Mouse (Mus musculus): ENCODE data around the gene Prr15.

Gene Prr15

DNA sequence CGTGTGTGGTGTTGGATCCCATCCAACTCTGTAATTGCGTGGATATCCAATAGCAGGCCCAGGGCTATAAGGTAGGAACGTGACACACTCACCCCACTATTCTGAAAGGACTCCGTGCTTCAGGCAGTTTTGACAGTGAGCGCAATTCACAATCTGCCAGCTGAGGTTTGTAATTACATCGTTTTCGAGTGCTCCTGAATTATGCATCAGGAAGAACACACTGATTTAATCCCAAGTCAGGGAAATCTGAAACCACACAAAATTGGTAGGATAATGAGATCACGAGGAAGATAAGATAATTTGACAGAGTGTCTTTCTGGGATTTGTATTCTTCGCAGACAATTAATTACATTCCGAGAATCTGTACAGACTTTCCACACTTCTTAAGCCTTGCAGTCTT is 6.1 kb downstream of the Prr15 start:
- DNase-seq (ENCODE audit: low spot score in 2 of 2) = no peak

DNA sequence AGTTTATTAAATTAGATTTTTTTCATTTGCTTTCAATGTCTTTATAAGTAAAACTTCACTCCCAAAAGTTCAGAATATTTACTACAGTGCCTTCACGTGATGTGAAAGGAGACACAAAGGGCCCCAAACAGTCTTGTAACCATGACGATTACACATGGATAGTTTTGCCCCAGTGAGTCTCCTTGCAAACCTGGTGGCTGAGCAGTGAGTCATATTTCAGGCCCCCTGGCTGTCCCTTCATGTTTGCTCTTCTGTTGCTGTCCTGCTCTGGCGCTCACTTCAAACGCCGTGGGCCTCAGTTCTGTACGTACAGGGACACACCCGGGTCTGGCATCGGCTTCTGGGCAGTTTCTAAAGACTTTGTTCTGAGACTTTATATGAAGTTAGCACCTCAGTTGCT is 6.6 kb downstream of the Prr15 start:
- no peak for DNase-seq (ENCODE audit: low spot score in 2 of 2)

DNA sequence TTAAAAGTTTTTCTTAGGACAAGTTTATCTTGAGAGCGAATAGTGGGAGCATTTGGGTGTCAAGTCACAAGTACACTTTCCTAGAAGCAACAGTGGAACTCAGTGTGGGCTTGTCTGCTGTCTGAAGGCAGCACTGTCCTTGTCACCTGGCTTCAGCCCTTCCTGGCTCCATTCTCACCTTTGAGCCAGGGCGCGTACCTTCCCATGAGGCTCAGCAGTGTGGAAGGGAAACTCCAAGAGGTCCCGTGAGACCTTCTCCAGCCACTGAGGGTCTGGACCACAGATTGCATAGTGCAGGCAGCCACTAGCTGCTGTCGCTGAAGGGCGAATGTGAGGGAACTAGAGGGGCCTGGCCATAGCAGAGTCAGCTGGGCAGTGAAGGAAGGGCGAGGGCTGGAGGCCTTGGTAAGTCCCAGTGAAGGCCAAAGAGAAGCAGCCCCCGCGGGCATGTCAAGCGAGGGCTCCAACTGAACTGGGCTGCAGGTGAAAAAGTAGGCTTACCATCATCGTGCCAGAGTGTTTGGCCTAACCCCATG is 7.5 kb downstream of the Prr15 start:
- DNase-seq (ENCODE audit: low spot score in 2 of 2) = no peak

DNA sequence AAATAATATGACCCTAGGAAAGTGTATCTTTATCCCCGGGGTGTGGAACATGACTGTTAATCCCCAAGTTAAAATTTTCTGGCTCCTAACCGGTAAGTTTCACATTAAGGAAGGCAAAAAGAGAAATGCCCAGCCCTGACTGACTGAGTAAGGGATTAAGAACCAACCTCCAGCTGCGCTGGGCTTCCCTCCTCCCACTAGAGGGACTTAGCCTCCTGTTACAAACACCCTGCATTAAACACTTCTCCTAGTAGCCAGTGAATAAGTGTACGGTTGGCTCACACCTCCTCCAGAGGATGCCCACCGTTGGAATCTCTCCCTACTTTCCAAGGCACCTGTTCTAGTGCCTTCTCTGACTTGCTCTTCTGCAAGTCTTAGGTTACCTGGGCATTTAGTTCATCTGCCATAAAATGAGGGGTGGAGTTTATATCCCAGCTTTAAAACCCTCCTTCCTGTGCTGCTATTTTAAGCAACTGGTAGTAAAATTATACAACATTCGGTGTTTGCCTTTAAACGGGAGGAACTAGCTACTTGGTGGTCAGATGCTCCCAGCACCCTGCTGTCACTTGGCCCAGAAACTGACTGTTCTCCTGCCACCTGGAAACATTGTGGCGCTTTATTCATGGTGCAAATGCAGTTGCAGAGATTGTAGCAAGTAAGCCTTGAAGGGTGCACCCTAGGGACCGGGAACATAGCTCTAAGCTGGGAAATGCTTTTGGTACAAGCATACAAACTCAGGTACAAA is 8.2 kb downstream of the Prr15 start:
- DNase-seq (ENCODE audit: low spot score in 2 of 2) = no peak

DNA sequence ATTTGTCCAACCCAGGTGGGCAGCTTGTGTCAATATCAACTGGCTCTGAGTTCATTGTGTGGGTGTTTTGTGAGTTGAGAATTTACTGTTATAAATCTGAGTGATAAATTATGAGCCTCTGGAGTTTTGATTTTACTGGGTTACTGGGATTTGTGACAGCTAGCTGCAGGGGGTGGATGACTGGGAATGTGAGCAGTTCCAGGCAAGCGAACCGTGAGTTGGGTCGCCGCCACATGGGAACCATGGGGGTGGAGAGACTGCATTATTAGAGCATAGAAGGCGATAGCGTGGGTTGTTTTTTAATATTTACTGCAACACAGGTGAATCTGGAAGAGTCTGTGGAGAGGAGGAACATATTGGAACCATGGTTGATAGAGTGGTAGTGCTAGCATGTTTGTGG is 11.7 kb downstream of the Prr15 start:
- DNase-seq (ENCODE audit: low spot score in 2 of 2) = no peak

DNA sequence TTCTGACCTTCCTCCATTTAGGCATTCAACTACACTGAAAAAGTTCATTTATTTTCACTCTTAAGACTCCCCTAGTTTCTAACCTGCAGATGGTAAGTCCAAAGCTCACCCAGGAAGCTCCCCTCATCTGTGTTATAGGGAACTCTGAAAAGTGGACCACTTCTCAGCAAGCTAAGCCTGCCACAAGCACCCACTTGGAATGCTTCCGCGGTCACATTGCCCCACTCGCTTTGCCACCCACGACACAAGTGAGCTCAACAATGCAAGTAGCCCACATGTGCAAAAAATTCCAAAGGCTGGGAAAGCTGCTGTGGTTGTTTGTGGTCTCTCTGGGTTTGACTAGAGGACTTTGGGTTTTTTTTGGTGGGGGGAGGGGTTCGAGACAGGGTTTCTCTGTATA is 15.5 kb downstream of the Prr15 start:
- no peak for DNase-seq (ENCODE audit: low spot score in 2 of 2)

DNA sequence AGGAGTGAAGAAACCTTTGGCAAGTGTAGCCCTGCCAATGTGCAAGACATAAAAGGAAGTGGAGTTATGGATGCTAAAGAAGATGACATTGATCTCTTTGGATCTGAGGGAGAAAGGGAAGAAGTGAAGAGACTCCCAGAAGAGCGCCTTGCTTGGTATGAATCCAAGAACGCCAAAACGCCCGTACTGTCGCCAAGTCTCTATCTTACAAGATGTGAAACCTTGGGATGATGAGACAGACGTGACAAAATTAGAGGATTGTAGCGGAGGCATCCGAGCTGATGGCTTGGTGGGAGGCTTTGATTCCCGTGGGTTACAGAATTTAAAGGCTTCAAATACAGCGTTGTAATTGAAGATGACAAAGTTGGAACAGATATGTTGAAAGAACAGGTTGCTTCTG is 16.6 kb downstream of the Prr15 start:
- DNase-seq (ENCODE audit: low spot score in 2 of 2) = no peak

DNA sequence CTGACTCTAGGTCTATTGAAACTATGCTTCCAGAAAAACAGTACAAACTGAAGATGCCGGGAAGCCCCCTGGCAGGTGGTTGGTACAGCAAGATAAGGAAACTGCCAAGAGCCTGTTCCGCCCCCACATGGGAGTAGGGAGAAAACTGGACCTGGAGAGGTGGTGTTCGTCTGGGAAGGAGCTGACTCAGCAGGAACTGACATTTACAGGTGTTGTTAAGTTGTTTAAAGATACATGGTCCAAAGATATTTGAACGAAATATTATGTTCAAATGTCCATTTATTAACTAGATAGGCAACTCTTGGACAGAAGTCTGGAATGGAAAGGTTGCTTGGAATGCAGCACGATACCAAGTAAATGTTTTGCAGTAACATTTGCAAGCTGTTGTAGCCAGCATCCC is 26.2 kb downstream of the Prr15 start:
- DNase-seq (ENCODE audit: low spot score in 2 of 2) = no peak

DNA sequence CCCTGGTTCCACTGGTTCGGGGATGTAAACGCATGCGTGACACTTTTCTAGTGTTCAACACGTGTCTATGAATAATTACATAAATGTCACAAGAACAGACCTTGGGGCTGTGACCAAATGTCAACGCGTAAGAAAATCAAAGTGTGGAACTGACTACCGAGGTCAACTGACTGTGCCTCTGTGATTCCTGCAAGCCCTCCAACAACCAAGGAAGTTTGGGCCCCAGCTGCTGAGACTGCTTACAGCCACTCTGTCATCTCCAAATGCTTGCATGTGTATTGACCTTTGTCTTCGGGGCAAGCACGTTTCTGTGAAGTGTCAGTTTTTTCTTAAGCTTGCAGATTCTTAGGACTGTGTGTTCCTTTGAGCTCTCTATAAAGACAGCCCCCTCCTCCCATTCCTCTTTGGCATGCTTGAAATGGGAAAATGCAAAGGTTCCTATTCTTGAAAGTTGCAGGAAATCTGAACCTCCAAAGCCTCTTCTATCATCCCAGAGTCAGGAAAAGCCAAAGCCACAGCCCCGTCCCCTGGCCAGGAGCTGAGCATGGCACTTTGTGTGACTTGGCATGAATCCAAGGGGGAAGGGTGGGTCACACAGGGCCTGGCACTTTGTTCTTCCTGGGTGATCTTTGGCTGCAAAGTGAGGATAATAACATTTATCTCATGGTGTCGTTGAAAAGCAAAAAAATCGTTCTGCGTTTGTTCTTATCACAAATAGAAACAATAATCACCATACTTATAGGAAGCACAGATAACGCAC is 27.5 kb downstream of the Prr15 start:
- DNase-seq (ENCODE audit: low spot score in 2 of 2) = no peak

DNA sequence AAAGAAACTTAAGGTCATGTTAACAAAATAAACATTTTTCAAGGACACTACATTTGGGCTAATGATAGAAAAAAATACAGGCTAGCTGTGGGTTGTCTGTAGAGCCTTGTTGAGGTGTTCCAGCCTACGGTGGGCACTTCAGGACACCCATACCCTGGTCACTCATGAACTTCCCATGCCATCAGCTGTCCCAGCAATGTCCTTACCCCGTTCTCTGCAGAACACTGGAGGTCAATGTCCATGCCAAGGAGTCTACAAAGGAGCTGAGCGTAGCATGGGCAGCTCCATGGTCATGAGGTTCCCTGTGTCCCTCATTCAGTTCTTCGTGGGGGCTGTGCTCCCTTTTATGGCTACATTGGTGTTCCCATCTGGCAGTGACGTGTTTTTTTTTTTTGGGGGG is 28.1 kb downstream of the Prr15 start:
- DNase-seq (ENCODE audit: low spot score in 2 of 2) = no peak

DNA sequence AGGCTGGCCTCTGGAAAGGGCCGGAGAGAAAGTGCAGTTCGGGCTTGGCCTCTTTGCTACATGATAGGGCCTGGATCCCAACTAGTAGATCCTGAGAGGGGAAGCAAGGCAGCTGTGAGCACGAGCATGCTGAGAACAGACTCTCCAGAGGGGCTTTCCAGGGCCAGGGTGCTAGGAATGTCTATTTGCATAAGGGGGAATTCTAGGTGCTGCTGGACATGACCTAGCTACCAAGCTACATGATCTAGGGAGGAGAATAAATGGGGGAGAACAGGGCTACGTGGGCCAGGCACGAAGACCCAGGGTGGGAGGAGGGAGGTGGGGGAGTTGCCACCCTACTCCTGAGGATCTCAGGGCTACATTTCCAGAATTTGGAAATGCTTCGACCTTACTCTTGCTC is 30.0 kb downstream of the Prr15 start:
- DNase-seq (ENCODE audit: low spot score in 2 of 2) = no peak

DNA sequence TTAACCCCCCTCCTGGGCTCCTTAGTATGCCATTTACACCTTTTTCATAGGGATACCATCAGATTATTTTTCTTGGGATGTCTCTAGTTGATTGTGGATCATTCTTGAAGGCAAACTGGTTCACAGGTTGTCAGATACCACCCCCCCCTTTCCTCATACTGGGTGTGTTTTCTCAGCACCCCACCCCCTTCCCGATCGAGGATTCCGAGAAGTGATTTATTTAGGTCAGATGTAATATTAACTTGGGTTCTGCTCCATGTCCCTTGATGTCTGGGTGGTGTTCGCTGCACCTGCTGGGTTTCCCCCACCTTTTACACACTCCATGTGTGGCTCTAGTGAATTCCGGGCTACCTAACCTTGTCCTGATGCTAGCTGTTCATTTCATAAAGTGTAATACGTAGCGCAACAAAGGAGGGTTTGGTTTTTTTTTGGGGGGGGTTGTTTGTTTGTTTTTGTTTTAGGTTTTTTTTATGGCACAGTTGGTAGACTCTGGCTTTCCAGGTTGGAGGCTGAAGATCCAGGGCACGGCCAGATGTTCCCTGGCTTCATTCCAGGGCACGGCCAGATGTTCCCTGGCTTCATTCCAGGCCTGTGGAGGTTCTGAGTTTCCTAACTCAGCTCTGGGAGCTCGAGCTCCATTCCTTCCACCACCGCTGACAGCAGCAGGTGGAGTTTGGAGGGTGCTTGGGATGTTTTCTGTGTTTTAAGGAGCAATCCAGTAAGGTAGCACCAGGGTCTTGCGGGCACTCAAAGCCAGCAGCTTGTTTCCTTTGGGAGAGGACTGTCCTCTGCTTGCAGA is 37.1 kb downstream of the Prr15 start:
- DNase-seq (ENCODE audit: low spot score in 2 of 2) = no peak

DNA sequence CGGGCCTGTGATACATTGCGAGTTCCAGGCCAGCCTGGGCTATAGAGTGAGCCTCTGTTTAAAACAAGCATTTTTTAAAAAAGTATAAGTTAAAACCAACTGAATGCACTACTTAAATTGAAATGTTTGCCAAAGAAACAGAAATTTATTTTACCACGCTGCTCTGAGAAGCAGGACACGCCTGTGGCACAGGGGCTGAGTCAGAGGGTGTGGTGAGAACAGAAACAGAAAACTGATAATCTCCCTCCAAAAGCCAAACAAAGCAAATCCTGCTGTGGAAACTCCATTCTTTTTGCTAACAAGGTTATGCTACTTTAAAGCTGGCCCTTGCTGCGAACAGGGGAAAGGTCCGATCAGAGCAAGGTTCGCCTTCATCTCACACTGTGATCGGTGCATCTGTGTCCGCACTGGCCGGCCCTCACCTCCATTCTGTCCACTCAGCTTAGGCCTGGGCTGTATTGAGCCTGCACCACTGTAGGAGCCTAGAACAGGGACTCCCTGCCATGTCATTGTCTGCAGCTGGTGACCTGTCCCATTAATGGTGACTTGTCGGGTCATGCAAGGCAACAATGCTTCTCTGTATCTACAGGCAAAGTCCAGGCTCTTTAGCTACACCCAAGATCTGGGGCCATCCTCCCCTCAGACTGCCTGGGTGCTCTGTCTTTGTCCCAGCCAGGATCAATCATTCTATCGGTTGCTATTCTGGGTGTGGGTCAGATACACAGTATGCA is 38.9 kb downstream of the Prr15 start:
- DNase-seq (ENCODE audit: low spot score in 2 of 2) = no peak

DNA sequence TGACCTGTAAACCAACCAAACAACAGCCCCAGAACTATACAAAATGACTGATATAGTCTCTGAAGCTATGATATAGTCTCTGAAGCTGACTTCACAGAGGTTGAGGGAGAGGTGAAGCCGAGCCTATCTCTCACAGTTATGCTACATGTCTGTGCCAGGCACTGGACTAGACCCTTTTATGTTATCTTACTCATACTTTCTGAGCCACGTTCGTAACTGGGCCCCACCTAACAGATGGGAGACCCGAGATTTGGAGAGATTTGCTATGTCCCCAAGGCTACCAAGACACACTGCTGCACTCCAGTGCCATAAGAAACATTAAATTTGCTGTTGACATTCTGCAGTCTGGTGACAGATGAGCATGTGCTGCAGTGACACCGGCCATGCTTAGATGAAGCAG is 41.0 kb downstream of the Prr15 start:
- DNase-seq (ENCODE audit: low spot score in 2 of 2) = no peak

DNA sequence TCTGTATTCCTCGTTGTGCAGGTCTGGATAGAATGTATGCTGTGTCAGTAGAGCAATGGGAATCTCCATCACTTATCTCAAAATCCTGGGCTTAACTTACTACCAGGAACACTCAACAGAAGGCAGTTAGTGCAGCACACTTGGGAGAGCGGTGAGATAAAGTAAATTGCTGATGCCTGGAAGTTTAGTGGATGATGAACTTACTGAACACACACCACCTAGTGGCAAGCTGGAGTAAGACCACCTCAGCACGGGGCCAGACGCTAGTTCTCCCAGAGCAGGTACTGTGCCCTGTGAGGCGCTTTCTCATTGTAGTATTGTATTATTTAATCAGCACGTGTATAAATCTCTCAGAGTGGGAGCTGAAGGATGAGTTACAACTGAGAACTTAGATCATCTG is 42.4 kb downstream of the Prr15 start:
- no peak for DNase-seq (ENCODE audit: low spot score in 2 of 2)

DNA sequence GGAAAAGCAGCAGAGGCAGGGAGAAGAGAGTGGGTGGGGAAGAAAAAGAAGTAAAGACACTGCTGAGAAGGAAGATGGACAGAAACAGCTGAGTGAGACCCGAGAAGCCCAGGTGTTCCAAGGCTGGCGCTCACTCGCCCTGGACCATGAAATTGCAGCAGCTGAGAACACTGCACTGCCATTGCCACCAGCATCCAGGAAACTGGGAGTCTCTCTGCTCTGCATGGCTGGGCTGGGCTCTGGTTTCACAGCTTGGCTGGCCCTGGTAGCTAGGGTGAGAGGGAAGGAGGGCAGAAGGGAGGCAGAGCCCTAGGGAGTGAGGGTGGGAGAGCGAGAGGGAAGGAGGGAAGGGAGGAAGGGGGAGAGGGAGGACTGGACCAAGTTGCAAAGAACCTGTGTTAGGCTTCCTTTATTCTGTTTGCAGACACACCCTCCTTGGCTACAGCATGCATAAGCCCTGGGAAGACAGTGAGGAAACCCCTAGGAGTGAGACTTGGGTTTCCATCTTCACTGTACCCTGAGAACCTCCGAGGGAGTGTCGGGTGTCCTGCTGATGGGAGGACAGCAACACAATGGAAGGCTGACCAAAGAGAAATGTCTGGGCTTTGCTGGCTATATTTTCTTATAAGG is 44.4 kb downstream of the Prr15 start:
- DNase-seq (ENCODE audit: low spot score in 2 of 2) = no peak

DNA sequence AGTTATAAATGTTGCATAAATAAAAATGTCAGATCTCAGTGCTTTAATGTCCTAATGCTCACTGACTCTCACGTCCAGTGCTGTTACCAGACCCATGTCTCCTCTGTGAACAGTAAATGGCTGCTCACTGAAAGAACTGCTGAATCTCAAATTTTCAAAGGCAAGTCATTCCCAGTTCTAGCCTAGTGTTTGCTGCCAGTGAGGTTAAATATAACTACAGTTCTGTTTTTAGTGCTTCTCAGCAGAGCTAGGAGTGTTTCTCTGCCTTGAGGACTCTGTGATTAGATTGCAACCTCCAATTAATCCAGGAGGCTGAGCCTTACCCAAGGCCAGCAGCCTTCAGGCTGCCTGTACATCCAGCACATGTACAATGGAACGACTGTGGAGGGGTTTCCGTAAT is 46.2 kb downstream of the Prr15 start:
- DNase-seq (ENCODE audit: low spot score in 2 of 2) = no peak

DNA sequence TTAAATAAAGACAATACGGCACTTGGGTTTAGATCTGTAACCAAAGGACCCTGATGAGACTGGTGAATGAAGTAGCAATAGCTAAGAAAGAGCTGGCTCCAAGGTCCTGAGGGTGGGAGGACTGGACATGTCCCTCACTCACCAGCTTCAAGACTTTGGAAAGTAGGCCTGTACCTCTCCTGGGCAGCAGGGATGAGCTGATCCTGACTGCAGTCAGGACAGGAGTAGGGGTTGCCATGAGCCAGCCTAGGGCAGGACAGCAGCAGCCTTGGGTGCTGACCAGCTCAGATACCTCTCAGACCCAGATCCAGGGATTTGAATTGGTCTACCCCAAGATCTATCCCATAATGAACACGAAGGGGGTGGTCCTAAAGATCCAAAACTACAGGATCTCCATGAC is 53.7 kb downstream of the Prr15 start:
- no peak for DNase-seq (ENCODE audit: low spot score in 2 of 2)

Measured in thymus, postnatal 10 days (tissue).